Mouse (Mus musculus): ENCODE measurements around the gene Fuom. TPM values are rescaled to one million over a fixed set of nuclear protein-coding genes. Genes with fewer than 3 reads are reported as not detected.

The Fuom gene
- polyA plus RNA-seq, 1 experiment from 2014 or later = 8.0 TPM

- H3K9me3 ChIP-seq (replicated peaks) = no peaks in the 10 kb centered on the region
- peaks cover 29% of the 10 kb centered on the region for H3K4me1 ChIP-seq (replicated peaks)
- no peaks in the 10 kb centered on the region for H3K27me3 ChIP-seq
- H3K4me2 ChIP-seq = peak overlapping the region; percentile 95
- peak overlapping the region; percentile 72 for H3K4me3 ChIP-seq (replicated peaks)
- peak overlapping the region; percentile 51; the same call in 1 of the 2 replicates for H3K27ac ChIP-seq (replicated peaks)
- peaks cover 10% of the 10 kb centered on the region; the same call in 1 of the 2 replicates for H3K36me3 ChIP-seq (replicated peaks)
- ATAC-seq (ENCODE audit: insufficient read depth) = 0 out of 2 replicates have a peak, but pooled peaks have one; percentile 6
- H3K9ac ChIP-seq = peak overlapping the region; percentile 78
- WGBS (ENCODE audit: insufficient replicate concordance) = 7% methylated on average over 5 of the region's 5 CpGs
Observed at GRCm38 (mm10) chr7:140126022-140126350, 23.7 kb upstream of the Fuom start.

GRCm38 (mm10) chr7:140125278-140126021 lies 23.2 kb upstream of the Fuom start:
- WGBS (ENCODE audit: insufficient replicate concordance) = under 1% methylated on average over 40 of the region's 40 CpGs
- no peaks in the 10 kb centered on the region for H3K27me3 ChIP-seq
- H3K9me3 ChIP-seq (replicated peaks) = no peaks in the 10 kb centered on the region
- peak overlapping the region; percentile 78 for H3K9ac ChIP-seq
- peak; percentile 98 for ATAC-seq (ENCODE audit: insufficient read depth)
- peaks cover 10% of the 10 kb centered on the region; the same call in 1 of the 2 replicates for H3K36me3 ChIP-seq (replicated peaks)
- H3K27ac ChIP-seq (replicated peaks) = peak overlapping the region; percentile 51; the same call in 1 of the 2 replicates
- H3K4me2 ChIP-seq = peak overlapping the region; percentile 95
- H3K4me1 ChIP-seq (replicated peaks) = peaks cover 29% of the 10 kb centered on the region
- H3K4me3 ChIP-seq (replicated peaks) = peak overlapping the region; percentile 72

DNA sequence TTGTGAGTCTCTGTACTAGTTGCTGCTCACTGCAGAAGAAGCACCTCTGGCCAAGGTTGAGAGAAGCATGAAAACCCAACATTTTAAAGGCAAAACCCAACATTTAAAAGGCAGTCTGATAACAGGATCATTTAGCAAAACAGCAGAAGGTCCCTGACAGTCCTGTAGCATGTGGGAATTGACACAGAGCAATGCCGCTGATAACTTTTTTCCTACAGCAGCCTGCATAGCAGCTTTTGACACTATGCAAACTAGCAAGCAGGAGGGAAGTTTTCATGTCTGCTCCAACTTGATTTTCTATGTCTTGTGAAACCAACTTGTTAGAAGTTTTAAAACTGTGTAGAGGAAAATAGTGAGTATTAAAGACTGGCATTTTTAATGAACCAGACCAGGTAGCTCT lies 22.1 kb upstream of the Fuom start:
- Histone ChIP-seq H3K27me3 (no peaks in the 10 kb centered on the region), H3K36me3 (replicated peaks) (0 out of 2 replicates have a peak, but pooled peaks cover 3% of the 10 kb centered on the region), H3K9ac (no peak overlapping the region), H3K27ac (replicated peaks) (no peak overlapping the region), H3K4me1 (replicated peaks) (peaks cover 29% of the 10 kb centered on the region), H3K4me2 (no peak overlapping the region), H3K4me3 (replicated peaks) (no peak overlapping the region), H3K9me3 (replicated peaks) (no peaks in the 10 kb centered on the region)
- no peak for ATAC-seq (ENCODE audit: insufficient read depth)
- 81% methylated on average over 1 of the region's 1 CpGs for WGBS (ENCODE audit: insufficient replicate concordance)

GRCm38 (mm10) chr7:140122765-140123164 lies 20.5 kb upstream of the Fuom start:
- no peak overlapping the region for H3K4me2 ChIP-seq
- H3K27me3 ChIP-seq = no peaks in the 10 kb centered on the region
- WGBS (ENCODE audit: insufficient replicate concordance) = 12% methylated on average over 4 of the region's 4 CpGs
- H3K9ac ChIP-seq = no peak overlapping the region
- H3K36me3 ChIP-seq (replicated peaks) = no peaks in the 10 kb centered on the region
- no peak overlapping the region for H3K4me3 ChIP-seq (replicated peaks)
- H3K4me1 ChIP-seq (replicated peaks) = peaks cover 29% of the 10 kb centered on the region
- no peak for ATAC-seq (ENCODE audit: insufficient read depth)
- H3K9me3 ChIP-seq (replicated peaks) = no peaks in the 10 kb centered on the region
- H3K27ac ChIP-seq (replicated peaks) = no peak overlapping the region

DNA sequence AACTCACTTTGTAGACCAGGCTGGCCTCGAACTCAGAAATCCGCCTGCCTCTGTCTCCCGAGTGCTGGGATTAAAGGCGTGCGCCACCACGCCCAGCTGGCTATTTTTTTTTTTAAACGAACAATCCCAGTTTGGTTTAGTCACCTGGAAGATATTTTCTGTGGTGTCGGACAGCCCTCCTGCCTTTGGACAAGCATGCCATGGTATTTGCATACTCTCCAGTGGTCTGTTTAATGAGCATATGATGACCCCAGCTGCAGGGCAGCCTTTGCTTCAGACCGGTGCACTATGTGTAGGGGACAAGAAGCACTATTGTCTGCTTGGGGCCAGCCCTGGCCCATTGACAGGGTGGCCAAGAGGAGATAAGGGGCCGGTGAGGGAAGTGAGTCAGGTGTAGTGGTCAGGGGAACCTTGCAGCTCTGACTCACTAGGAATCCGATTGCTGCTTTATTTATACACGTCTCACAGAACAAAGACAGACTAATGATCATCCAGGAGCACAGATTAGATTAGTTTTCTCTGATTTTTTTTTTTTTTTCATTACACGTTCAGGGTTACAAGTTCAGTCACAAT lies 19.2 kb upstream of the Fuom start:
- no peaks in the 10 kb centered on the region for H3K36me3 ChIP-seq (replicated peaks)
- H3K9me3 ChIP-seq (replicated peaks) = no peaks in the 10 kb centered on the region
- H3K9ac ChIP-seq = no peak overlapping the region
- no peak overlapping the region for H3K27ac ChIP-seq (replicated peaks)
- no peak overlapping the region for H3K4me2 ChIP-seq
- H3K4me3 ChIP-seq (replicated peaks) = no peak overlapping the region
- no peak for ATAC-seq (ENCODE audit: insufficient read depth)
- H3K27me3 ChIP-seq = no peaks in the 10 kb centered on the region
- peaks cover 32% of the 10 kb centered on the region for H3K4me1 ChIP-seq (replicated peaks)
- WGBS (ENCODE audit: insufficient replicate concordance) = 55% methylated on average over 13 of the region's 13 CpGs

DNA sequence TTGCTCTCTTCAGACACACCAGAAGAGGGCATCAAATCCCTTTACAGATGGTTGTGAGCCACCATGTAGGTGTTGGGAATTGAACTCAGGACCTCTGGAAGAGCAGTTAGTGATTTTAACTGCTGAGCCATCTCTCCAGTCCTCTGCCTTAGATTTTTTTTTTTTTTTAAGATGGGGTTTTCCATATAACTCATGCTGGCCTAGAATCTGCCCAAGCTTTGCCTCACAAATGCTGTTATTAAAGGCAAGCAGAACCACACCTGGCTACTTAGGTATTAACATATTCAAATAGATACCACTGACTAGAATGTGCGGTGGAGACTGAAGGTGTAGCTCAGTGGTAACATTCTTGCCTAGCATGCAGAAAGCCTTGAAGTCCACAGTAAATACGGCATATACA lies 18.2 kb upstream of the Fuom start:
- WGBS (ENCODE audit: insufficient replicate concordance) = 74% methylated on average over 2 of the region's 2 CpGs
- H3K9ac ChIP-seq = no peak overlapping the region
- H3K27ac ChIP-seq (replicated peaks) = no peak overlapping the region
- no peaks in the 10 kb centered on the region for H3K27me3 ChIP-seq
- H3K4me3 ChIP-seq (replicated peaks) = no peak overlapping the region
- no peaks in the 10 kb centered on the region for H3K36me3 ChIP-seq (replicated peaks)
- no peak overlapping the region for H3K4me2 ChIP-seq
- no peaks in the 10 kb centered on the region for H3K9me3 ChIP-seq (replicated peaks)
- no peak for ATAC-seq (ENCODE audit: insufficient read depth)
- H3K4me1 ChIP-seq (replicated peaks) = peaks cover 33% of the 10 kb centered on the region

- 2% methylated on average over 28 of the region's 28 CpGs for WGBS (ENCODE audit: insufficient replicate concordance)
- Histone ChIP-seq H3K9me3 (replicated peaks) (no peaks in the 10 kb centered on the region), H3K4me3 (replicated peaks) (peak within 1 kb of the TSS; percentile 68), H3K4me1 (replicated peaks) (peaks cover 21% of the 10 kb centered on the region), H3K4me2 (peak within 1 kb of the TSS; percentile 89), H3K9ac (peak within 1 kb of the TSS; percentile 62), H3K36me3 (replicated peaks) (peaks cover 13% of the 10 kb centered on the region; the same call in 1 of the 2 replicates), H3K27me3 (no peaks in the 10 kb centered on the region), H3K27ac (replicated peaks) (peak within 1 kb of the TSS; percentile 82)
- ATAC-seq (ENCODE audit: insufficient read depth) = peak; percentile 95
Observed at GRCm38 (mm10) chr7:140116329-140117054, 14.3 kb upstream of the Fuom start, which contains the start of gene Echs1. Echs1 (minus strand) TSS chr7:140116476.

DNA sequence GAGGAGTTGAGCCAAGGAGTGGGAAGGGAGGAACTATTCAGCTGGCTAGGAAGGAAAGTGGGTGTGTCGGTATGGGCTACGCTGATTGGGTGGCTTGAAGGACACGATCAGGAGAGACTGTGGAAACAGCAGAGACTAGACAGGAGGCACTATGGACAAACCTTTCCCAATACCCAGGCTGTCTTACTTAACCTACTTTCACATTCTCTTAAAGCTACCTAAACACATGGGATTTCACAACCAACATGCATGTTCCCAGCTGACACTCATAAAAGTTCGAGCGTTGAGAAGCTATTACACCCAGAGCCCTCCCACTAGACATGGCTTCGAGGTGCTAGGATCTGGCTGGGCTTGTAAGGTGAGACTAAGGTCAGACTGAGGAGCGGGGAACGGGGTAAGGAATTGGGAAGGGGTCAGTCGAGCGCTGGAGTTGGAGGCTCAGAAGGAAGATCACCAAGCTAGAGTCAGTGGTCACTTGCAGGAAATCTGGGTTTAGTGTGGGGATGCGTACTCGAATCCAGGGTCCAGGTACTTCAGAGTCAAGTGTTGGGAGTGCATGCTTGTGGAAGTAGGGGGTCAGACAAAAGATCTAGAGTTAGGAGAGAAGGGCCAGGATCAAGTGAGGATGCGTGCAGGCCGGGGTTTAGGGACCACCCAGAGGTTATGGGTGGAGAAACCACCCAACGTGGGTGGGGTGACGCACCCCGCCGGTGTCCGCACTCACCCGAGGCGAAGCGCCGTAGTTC lies 13.5 kb upstream of the Fuom start, which contains the start of gene Paox:
TSS of gene Paox (plus strand) at position 217 of the 746 bp plus-strand sequence.
- WGBS (ENCODE audit: insufficient replicate concordance) = under 1% methylated on average over 23 of the region's 23 CpGs
- Histone ChIP-seq H3K27ac (replicated peaks) (peak within 1 kb of the TSS; percentile 82), H3K27me3 (no peaks in the 10 kb centered on the region), H3K4me1 (replicated peaks) (peaks cover 21% of the 10 kb centered on the region), H3K9me3 (replicated peaks) (no peaks in the 10 kb centered on the region), H3K36me3 (replicated peaks) (peaks cover 18% of the 10 kb centered on the region), H3K4me3 (replicated peaks) (peak within 1 kb of the TSS; percentile 68), H3K4me2 (peak within 1 kb of the TSS; percentile 89), H3K9ac (peak within 1 kb of the TSS; percentile 62)
- peak; percentile 67 for ATAC-seq (ENCODE audit: insufficient read depth)

- no peak overlapping the region for H3K4me2 ChIP-seq
- no peak for ATAC-seq (ENCODE audit: insufficient read depth)
- H3K27me3 ChIP-seq = no peaks in the 10 kb centered on the region
- H3K9me3 ChIP-seq (replicated peaks) = no peaks in the 10 kb centered on the region
- peaks cover 52% of the 10 kb centered on the region for H3K36me3 ChIP-seq (replicated peaks)
- H3K9ac ChIP-seq = no peak overlapping the region
- WGBS (ENCODE audit: insufficient replicate concordance) = 49% methylated on average over 3 of the region's 3 CpGs
- 0 out of 2 replicates have a peak overlapping the region, but pooled peaks have one; percentile 6 for H3K27ac ChIP-seq (replicated peaks)
- no peak overlapping the region for H3K4me3 ChIP-seq (replicated peaks)
- H3K4me1 ChIP-seq (replicated peaks) = peaks cover 17% of the 10 kb centered on the region
Observed at GRCm38 (mm10) chr7:140111943-140112342, 9.7 kb upstream of the Fuom start.

DNA sequence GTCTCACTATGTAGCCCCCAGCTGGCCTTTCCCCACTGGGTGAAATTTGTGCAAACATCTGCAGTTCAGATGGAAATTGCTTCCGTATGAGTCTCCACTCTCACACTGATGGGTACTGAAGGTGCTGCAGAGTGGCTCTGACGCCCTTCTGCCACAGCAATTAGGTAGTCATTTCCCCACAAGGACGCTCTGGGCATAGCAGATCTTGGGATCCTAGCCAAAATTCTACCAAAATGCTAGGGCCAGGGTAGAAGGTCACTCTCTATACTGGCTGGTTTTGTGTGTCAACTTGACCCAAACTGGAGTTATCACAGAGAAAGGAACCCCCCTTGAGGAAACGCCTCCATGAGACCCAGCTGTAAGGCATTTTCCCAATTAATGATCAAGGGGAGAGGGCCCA lies 1.8 kb upstream of the Fuom start:
- Histone ChIP-seq H3K4me1 (replicated peaks) (peaks cover 18% of the 10 kb centered on the region), H3K9ac (no peak overlapping the region), H3K36me3 (replicated peaks) (peaks cover 28% of the 10 kb centered on the region), H3K27me3 (no peaks in the 10 kb centered on the region), H3K4me3 (replicated peaks) (no peak overlapping the region), H3K9me3 (replicated peaks) (no peaks in the 10 kb centered on the region), H3K27ac (replicated peaks) (no peak overlapping the region), H3K4me2 (no peak overlapping the region)
- ATAC-seq (ENCODE audit: insufficient read depth) = no peak
- whole genome bisulfite sequencing (ENCODE audit: insufficient replicate concordance) = 64% methylated on average over 4 of the region's 4 CpGs

All from liver, embryonic 15.5 days (tissue).